Mouse (Mus musculus) c-Kit-positive CD71-positive TER-119-positive erythroid progenitor cells, embryonic 14.5 days (primary cell): ENCODE results near the gene Fam118a.
"Not testable (repeated sequence)": the region's sequence is repeated elsewhere in the genome, so short reads cannot be mapped to it uniquely, and the experiment has no call there.

Experiments used
- DNase-seq: peaks from one replicate; pipeline ENCODE4 v3.0.0-alpha.2; 2013; ENCODE audit warnings: low spot score

Gene Fam118a

DNA sequence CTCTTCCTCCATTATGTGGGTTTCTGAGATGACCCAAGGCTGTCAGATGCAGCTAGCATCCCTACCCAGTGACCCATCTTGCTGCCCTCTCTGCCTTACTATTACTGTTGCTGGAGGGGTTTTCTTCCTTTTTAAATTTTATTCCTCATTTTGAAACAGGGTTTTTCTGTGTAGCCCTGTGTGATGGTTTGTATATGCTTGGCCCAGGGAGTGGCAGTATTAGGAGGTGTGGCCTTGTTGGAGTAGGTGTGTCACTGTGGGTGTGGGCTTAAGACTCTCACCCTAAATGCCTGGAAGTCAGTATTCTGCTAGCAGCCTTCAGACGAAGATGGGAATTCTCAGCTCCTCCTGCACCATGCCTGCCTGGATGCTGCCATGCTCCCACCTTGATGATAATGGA is at the start of gene Fam118a:
Gene Fam118a (plus strand): TSS at position 301 of the 400 bp plus-strand sequence.
- DNase-seq = not testable (repeated sequence)

DNA sequence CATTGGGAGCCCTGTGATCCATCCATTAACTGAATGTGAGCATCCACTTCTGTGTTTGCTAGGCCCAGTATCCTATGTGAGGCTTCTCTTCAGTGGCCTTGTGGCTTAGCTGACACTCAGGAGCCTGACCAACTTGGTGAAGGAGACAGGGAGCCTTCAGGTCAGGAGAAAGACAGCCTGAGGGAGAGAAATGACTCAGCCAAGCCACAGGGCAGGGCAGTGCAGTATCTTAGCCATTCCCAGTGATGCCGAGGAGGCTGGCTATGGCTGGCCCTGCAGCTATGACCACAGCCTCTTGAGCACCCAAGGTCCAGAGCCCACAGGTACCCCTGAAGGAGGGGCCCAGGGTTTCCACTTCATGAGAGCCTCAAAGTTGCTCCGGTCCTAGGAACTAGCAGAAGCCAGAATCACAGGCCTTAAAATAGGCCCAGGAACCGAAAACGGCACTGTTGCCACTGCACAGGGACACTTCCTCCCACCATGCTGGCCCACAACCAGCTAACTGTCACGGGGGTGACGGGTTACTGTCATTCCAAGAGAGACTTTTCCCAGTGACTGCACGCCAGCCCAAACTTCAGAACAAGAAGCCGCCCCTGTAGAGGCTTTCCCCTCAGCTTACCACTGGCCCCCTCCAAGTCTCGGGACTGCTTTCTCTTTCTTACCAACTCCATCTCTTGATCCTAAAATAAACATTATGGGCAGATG is 47.0 kb upstream of the Fam118a start:
- DNase-seq = no peak

DNA sequence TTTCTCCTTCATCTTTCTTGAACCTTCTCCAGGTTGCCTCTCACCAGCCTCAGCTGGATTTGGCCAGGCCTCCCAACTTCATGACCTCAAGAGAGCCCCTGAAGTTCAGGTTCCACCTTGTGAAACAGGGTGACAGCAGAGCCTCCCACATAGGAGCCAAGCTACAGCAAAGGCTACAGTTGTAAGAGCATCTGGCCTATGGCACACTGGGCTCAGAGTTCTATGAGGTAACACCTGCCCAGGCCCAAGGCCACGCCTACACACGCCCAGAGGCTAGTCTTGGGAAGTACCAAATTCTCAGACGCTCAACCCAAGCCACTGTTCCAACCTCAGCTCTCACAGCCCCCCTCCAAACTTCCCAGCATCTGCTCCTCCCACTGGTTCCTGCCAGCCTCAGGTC is 45.9 kb upstream of the Fam118a start:
- no peak for DNase-seq

DNA sequence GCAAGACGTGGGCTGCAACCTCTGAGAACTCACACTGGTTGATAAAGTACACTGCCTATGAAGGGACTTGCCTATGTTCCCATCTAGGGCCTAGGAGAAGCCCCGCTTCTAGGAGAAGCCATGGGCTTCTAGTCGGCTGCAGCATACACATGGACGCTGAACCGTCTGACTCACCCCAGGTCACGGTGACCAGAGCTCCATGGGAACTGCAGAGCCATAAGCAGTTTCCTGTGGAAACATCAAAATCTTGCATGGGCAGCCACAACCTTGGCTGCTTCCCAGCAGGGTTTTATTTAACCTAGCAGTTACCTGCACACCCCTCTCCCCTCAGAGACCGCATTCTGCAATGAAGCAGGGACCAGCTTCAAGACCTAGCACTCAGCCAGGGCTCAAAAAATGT is 45.0 kb upstream of the Fam118a start:
- DNase-seq = no peak

DNA sequence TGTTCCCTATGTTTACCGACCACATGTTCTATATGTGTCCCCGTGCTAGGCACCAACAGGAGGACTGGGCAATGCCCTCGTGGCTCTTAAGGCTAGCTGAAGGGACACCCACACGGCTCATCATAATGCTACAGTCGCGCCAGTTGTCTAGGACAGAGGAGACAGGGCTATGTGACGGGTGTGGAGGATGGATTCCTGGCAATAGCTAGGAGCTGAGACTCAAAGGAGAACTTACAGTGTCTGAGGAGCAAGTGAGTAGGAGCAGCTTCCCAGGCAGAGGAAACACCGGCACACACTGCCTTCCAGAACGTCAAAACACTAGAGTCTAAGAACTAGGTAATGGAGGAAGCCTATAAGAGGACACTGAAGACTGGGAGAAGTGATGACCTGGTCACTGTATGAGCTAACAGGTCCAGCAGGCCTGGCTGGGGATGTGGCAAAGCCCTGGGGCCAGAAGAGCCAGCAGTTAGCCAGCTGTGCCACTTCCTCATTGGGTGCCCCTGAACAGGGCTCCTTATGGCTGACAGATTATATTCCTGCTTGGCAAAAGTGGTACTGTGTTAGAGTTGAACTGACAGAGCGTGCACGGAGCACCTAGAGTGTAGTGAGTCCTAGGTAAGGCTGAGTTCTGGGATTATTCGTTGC is 43.1 kb upstream of the Fam118a start:
- DNase-seq = no peak

DNA sequence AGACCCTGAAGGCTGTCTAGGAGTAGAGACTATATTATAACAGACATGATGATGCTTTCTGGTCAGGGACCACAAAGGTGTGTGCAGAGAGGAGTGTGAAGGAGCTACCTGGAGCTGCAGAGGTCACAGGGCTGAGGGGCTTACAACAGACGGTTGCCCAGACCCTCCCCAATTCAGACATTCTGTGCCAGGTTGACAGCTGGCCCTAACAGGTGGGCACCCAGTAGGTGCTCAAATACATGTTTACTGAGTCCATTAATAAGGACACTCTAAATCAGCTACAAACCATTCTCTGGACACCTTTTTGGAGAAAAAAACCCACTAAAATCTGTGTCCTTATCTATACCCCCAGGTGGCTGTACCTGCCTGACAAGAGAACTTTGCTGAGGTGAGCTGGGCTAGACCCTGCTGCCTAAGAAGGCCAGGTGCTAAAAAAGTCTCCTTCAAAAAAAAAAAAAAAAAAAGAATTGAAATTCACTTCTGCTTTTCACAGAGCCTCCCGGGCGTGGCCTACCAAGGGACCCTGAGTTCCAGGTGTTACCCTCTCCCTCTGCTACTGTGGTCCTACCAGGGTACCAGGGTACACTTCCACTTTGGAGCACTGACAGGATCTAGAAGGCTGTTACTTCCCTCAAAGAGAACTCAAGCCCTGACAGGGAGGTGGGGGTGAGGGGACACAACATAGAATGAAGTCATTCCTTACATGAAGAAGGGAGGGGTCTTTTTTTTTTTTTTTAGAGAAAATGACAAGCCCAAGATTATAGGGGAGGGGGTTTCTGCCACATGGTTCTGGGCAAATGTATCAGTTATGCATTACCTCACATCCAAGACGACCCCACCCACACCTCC is 42.4 kb upstream of the Fam118a start:
- DNase-seq = no peak

DNA sequence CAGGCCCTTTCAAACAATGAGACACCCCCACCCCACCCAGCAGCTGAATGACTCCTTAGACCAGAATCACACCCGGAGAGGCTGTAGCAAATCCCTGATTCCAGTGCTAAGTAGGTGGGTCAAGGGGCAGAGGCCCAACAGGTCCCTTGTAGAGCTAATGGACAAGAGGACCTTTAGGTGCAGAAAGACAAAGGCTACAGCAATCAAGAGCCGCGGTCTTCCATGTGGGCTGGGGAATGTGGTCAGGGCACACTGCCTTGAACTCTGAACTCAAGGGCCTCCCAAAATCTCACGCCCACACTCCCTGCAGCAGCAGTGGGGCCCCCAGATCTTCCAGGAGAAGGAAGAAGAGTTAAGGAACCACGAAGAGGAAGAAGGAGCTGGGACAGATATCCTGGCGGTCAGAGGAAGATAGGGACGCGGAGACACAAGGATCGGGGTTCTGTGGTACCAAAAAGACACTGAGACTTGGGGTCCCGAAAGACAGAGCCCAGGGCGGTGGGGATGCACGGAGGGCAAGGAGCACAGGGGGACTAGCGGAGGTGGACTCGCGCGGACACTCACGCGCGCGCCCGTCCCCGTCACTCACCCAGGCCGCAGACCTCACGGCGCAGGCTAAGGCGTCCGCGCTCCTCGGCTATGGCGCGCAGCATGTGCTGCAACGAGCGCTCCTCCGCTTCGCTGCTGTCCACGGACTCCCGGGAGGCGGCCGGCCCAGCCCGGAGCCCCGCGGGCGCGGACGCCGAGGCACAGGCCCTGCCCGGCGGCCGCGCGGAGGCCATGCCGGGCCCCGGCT is 41.5 kb upstream of the Fam118a start:
- no peak for DNase-seq

DNA sequence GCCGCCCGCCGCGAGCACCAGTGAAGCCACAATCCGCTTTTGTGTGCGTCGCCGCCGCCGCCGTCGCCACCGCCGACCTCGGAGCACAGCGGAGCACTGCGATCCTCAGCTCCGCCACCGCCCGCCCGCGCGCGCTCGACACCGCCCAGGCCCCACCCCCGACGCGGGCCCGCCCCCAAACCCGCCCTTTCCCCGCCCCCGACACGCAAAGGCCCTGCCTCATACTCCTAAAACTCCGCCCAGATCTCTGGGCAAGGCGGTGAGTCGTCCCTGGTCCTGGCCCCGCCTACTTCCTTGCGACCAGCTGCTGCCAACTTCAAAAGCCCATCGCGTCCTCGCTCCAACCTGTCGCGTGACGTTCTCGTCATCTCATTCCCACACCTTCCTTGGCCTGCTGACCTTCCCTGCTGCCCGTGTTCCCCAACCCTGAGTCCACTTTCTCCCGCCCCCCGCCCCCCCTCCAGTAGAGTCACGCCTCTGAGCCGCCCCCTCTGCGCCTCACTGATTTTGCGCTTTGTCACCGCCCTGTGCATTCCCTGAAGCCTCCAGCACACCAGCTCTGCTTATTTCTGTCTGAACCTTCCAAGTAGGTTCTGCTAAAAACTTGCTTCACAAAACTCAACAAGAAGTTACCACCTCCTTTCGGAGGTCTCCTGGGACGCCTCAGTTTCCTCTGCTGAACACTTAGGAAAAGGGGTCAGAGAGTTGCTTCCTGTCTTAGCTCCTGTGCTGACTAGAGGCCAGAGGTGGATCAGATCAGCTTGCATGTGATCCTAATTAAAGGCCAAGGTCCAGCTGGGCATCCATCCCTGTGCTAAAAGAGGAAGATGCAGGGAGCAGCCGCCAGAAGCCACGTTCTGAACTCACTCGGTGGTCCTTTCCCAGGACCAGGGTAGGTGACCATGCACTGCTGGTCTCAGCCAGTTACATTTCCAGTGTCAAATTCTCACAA is 40.6 kb upstream of the Fam118a start, which contains the start of gene 5031439G07Rik:
Gene 5031439G07Rik (minus strand): TSS at position 678 of the 952 bp plus-strand sequence.
- peak; percentile 87 for DNase-seq

DNA sequence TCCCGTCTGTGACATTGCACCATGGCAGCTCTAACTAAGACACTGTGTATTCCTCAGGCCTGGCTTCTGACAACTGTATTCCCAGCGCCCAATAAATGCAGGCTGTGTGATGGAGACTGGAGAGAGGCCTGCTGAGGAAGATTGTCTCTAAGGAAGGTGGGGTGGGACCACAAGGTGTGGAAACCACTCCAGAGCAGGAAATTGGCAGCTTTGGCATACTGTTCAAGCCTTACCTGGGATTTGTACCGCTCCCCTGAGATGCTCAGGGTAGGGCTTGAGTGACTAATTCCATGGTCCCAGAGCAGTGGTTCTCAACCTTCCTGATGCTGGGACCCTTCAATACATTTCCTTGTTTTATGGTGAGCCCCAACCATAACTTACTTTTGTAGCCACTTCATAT is 39.6 kb upstream of the Fam118a start:
- no peak for DNase-seq

DNA sequence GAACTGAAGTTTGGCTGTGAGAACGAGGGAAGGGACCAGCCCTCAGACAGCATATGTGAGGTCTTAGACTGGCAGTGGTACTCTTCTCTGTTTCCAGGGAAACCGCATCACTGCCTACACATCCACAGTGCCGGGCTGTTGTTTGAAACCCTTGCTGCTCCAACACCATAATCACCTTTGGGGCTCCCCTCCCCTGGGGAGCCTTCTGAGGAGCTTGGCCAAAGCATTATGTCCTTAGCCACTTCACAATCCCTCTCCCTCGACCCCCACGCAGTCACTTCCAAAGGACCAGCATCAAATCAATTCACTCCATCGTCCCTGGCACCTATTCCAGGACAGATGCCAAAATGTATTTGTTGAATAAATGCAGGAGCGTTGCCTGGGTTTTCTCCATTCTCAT is 39.0 kb upstream of the Fam118a start:
- no peak for DNase-seq

DNA sequence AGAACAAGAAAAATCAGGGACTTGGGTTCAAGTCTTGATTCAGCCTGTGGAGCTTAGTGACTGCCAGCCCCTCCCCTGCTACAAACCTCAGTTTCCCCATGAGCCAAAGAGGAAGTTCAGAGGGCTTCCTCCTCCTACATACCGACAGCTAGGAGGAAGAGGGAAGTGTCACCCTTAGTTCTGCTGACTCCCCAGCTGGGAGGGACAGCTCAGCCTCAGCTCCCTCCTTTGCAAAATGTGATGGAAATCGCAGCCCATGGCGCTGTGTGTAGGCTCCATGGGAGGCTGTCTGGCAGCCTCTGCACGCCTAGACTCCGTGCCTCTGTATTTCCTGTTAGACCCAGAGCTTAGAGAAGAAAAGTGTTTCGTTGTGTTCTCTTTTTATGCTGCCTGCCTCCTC is 34.2 kb upstream of the Fam118a start:
- no peak for DNase-seq

DNA sequence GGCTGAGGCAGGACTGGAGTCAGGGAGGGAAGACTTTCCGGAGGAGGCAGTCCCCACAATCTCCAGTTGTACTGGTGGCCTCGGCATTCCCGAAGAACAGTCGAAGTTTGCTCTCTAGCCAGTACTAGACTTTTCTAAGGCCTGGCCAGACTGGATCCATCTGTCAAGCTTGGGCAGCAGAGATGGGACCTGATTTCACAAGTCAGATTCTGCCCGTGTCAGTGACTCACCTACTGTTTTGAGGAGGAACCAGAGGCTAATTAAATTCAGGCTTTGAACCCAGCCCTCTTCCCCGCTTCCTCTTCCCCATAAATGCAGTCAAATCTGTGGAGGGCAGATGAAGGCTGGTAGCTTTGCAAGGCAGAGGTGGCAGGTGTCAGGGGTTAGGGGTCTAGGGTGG is 33.7 kb upstream of the Fam118a start:
- no peak for DNase-seq

DNA sequence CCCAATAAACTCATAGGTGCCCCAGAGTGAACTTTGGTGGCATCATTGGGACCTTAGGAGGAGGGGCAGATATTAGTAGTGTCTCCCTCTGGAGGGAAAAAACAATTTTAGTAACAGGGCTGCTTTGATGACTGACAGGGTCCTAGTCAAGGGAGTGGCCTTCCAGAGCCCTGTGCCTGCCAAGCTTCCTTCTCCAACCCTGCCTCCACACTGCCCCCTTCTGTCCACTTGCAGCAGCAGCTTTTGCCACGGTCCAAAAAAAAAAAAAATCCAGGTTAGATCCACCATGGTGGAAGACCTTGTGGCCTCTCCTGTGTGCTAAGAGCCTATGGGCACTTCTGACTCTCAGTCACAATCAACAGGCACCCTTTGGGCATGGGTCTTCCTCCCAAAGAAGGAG is 32.8 kb upstream of the Fam118a start:
- peak; percentile 52 for DNase-seq

DNA sequence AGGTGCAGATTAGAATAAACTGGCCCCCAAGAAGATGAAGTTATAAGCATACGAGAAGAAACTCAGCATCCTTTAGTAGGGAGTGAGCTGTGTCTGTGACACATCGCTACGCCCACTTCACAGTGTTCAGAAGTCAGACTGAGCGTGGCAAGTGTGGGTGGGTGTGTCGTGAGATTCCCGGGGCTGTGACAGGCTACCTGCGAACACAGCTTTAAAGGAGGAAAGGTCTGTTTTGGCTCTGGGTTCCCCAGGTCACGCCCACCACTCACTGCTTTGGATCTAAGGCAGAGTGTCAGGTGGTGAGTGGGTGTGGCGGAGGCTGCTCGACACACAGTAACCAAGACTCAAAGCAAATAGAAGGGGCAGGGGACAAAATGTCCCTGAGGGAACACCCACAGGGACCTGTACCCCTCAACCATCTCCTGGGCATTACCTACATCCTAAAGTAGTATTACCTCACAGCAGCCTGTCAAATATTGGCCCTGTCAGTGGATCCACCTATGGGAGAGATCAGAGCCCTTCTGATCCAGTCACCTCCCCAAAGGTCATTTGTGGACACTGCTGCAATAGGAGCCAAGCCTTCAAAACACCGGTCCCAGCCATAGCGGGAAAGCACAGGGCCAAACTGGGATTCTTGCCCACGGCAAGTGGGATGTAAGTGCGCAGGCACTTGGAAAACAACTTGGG is 30.8 kb upstream of the Fam118a start:
- no peak for DNase-seq

DNA sequence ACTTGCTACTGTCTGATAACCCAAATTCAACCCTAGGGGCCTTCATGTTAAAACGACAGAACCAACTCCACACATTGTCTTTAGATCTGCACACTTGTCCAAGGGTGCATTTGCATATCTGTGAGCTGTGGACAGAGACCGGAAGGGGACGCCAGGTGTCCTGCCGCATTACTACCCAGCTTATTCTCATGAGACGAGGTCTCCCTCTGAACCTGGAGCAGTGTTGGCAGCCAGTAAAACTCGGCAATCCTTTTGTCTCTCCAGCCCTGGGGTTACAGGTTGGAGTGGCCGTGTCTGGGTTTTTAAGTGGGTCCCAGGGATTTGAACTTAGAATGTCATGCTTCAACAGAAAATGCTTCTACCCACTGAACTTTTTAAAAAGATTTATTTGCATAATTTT is 28.8 kb upstream of the Fam118a start:
- no peak for DNase-seq

DNA sequence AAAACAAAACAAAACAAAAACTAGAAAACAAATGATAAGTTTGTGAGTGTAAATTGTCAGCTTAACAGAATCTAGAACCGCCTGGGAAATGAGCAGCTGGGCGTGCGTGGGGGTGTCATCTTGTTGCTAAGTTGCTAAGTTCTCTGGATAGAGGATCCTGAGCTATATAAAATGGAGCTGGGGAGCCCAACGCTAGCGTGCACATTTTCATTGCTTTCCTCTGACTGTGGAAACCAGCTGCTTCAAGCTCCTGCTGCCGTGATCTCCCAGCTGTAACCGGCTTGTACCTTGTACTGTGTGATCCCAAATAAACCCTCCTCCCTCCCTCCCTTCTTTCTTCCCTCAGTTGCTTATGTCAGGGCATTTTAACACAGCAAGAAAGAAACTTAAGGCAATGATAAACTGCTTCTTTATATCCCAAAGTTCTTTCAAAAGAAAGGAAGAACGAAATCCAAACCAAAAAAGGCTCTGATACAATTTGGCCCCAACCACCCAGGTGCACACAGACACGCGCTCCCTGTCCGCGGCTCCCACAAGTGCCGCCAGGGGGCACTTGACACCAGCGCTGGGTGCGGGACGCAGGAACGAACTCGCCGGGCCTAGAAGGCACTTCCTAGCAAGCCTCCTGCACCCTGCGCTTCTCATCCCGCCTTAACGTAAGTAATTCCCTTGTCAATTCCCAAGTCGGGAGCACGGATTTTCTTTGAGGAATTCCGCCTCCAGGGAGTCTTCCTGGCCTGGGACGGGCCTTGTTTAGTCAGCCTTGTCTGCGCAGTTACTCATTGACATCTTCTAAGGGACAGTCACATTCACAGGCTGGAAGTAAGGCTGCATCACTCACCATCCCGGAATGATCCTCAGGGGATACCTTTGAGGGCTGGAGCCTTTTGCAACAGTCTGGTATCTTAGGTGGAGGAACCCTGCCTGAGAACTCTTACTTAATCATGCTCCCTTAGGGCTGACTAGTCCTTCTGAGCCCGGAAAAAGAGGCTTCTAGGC is 27.5 kb upstream of the Fam118a start:
- DNase-seq = peak; percentile 41

DNA sequence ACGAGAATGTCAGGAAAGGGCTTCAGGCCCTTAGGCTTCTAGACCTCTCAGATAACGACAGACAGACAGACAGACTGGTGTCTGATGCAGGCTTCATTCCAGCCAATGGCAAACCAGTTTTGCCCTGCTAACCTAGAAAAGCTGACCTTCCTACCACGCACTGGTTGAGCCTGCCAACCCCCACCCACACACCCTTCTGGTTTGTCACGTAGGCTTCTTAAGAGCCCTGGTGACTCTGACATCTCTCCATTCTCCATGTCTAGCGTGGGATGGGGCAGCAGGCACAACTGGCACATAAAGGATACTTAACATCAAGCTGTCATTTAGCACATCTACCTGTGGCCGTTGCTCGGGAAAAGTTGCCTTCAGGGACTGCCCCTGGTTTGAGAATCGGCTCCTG is 19.1 kb upstream of the Fam118a start:
- DNase-seq = no peak

DNA sequence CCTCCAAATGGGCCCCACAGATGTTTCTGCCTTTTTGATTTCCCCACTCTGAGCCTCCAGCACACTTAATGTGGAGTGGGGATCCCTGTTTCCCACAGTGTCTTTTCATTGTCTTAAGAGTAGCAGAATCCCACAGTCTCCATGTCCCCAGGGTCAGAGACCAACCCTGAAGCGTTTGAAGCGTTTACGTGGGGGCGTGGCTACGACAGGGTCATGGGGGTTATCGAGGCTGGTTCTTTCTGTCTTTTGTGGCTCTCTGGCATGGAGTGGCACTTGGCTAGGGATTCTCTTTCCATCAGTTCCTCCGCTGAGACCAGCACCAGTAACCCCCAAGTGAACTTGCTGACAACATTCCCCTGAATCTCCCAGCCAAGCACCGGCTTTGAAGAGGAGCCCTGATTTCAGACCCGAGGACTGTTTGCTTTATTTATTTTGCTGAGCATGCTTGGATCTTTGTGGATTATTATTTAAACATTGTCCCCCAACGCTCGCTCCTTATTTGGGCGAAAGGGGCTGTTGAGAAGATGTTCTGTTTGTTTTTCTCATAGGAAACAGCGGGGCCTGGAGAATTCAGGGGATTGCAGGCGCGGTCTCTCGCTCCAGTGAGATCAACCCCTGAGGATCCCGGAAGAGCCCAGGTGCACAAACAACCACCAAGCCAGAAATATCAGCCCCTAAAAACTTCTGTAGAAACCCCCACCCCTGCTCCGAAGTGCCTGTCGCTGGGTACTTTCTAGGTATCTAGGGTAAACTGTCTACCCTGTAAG is 16.7 kb upstream of the Fam118a start:
- no peak for DNase-seq
